Mouse (Mus musculus): ENCODE measurements at regions not wholly inside any gene's neighbourhood (a gene's known extent, or its start where the extent isn't known, plus 50 kb on each side); places are given as distances from the start of the nearest gene placed in this dataset.

- no peak overlapping the region for H3K9ac ChIP-seq
- no peak overlapping the region for H3K27ac ChIP-seq (ENCODE audit: poor library complexity, severe bottlenecking)
- ATAC-seq (ENCODE audit: insufficient number of reproducible peaks, low FRiP score), result no peak; the same call in 1 of the 2 replicates
- H3K4me1 ChIP-seq (replicated peaks), result peaks cover 3% of the 10 kb centered on the region; the same call in 1 of the 2 replicates
- H3K27me3 ChIP-seq (replicated peaks), result no peaks in the 10 kb centered on the region
- no peaks in the 10 kb centered on the region for H3K9me3 ChIP-seq (replicated peaks)
- no peak overlapping the region for H3K4me2 ChIP-seq
- H3K36me3 ChIP-seq, result no peaks in the 10 kb centered on the region
- WGBS, result 68% methylated on average over 4 of the region's 4 CpGs
- H3K4me3 ChIP-seq, result no peak overlapping the region
Measured at GRCm38 (mm10) chr1:19973364-19973763, 644.5 kb downstream of the Pkhd1 start.

- H3K4me3 ChIP-seq, result no peak overlapping the region
- no peaks in the 10 kb centered on the region for H3K36me3 ChIP-seq
- no peaks in the 10 kb centered on the region for H3K27me3 ChIP-seq (replicated peaks)
- H3K4me2 ChIP-seq, result no peak overlapping the region
- H3K27ac ChIP-seq (ENCODE audit: poor library complexity, severe bottlenecking), result no peak overlapping the region
- 37% methylated on average over 2 of the region's 2 CpGs for WGBS
- peaks cover 3% of the 10 kb centered on the region; the same call in 1 of the 2 replicates for H3K4me1 ChIP-seq (replicated peaks)
- ATAC-seq (ENCODE audit: insufficient number of reproducible peaks, low FRiP score), result no peak
- H3K9me3 ChIP-seq (replicated peaks), result no peaks in the 10 kb centered on the region
- no peak overlapping the region for H3K9ac ChIP-seq
Measured at GRCm38 (mm10) chr1:19973981-19974380, 643.9 kb downstream of the Pkhd1 start.

GRCm38 (mm10) chr1:19975436-19975835 lies 642.4 kb downstream of the Pkhd1 start:
- Histone ChIP-seq H3K9me3 (replicated peaks) (no peaks in the 10 kb centered on the region), H3K4me2 (no peak overlapping the region), H3K9ac (no peak overlapping the region), H3K4me3 (no peak overlapping the region), H3K27ac (ENCODE audit: poor library complexity, severe bottlenecking) (no peak overlapping the region), H3K4me1 (replicated peaks) (peaks cover 3% of the 10 kb centered on the region; the same call in 1 of the 2 replicates), H3K36me3 (no peaks in the 10 kb centered on the region), H3K27me3 (replicated peaks) (no peaks in the 10 kb centered on the region)
- no peak for ATAC-seq (ENCODE audit: insufficient number of reproducible peaks, low FRiP score)

- 76% methylated on average over 1 of the region's 1 CpGs for WGBS
- ATAC-seq (ENCODE audit: insufficient number of reproducible peaks, low FRiP score), result no peak
- no peak overlapping the region for H3K4me3 ChIP-seq
Measured at GRCm38 (mm10) chr1:19981189-19981588, 636.7 kb downstream of the Pkhd1 start.

GRCm38 (mm10) chr1:19982791-19983190 lies 635.1 kb downstream of the Pkhd1 start:
- Histone ChIP-seq H3K27ac (ENCODE audit: poor library complexity, severe bottlenecking) (no peak overlapping the region), H3K9me3 (replicated peaks) (no peaks in the 10 kb centered on the region), H3K4me1 (replicated peaks) (no peaks in the 10 kb centered on the region), H3K36me3 (no peaks in the 10 kb centered on the region), H3K27me3 (replicated peaks) (no peaks in the 10 kb centered on the region), H3K4me2 (no peak overlapping the region), H3K9ac (no peak overlapping the region), H3K4me3 (no peak overlapping the region)
- 71% methylated on average over 3 of the region's 3 CpGs for WGBS
- ATAC-seq (ENCODE audit: insufficient number of reproducible peaks, low FRiP score), result no peak

More at GRCm38 (mm10) chr1:19981189-19981588, 636.7 kb downstream of the Pkhd1 start:
- Histone ChIP-seq H3K4me1 (replicated peaks) (no peaks in the 10 kb centered on the region), H3K27me3 (replicated peaks) (no peaks in the 10 kb centered on the region), H3K9me3 (replicated peaks) (no peaks in the 10 kb centered on the region), H3K9ac (no peak overlapping the region), H3K4me2 (no peak overlapping the region), H3K36me3 (no peaks in the 10 kb centered on the region), H3K27ac (ENCODE audit: poor library complexity, severe bottlenecking) (no peak overlapping the region)

GRCm38 (mm10) chr1:19983504-19983903 lies 634.4 kb downstream of the Pkhd1 start:
- H3K9me3 ChIP-seq (replicated peaks), result no peaks in the 10 kb centered on the region
- H3K27ac ChIP-seq (ENCODE audit: poor library complexity, severe bottlenecking), result no peak overlapping the region
- no peak overlapping the region for H3K4me2 ChIP-seq
- H3K4me3 ChIP-seq, result no peak overlapping the region
- 34% methylated on average over 2 of the region's 2 CpGs for WGBS
- no peak for ATAC-seq (ENCODE audit: insufficient number of reproducible peaks, low FRiP score)
- no peaks in the 10 kb centered on the region for H3K36me3 ChIP-seq
- no peak overlapping the region for H3K9ac ChIP-seq
- H3K4me1 ChIP-seq (replicated peaks), result no peaks in the 10 kb centered on the region
- no peaks in the 10 kb centered on the region for H3K27me3 ChIP-seq (replicated peaks)

DNA sequence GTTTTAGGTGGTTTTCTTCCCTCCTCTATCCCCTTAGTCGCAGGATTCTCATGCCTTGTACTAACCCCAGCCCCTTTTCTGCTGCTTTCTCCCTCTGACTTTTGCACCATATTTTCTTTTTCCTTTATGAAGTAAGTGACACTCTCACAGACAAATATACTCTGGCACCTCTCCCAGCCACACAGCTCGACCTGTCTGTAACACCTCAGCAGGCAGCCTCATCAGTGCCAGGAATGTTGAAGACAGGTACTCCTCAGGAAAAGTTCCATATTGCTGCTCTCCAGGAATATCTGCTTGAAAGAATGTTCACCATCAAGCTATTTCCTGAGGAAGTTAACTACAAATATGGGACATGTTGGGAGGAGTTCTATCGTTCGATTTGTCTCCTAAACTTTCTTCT lies 627.9 kb downstream of the Pkhd1 start:
- no peak overlapping the region for H3K4me2 ChIP-seq
- 60% methylated on average over 4 of the region's 4 CpGs for WGBS
- no peak overlapping the region for H3K9ac ChIP-seq
- H3K27me3 ChIP-seq (replicated peaks), result no peaks in the 10 kb centered on the region
- no peaks in the 10 kb centered on the region for H3K36me3 ChIP-seq
- no peak overlapping the region for H3K4me3 ChIP-seq
- no peaks in the 10 kb centered on the region for H3K9me3 ChIP-seq (replicated peaks)
- no peak overlapping the region for H3K27ac ChIP-seq (ENCODE audit: poor library complexity, severe bottlenecking)
- no peak for ATAC-seq (ENCODE audit: insufficient number of reproducible peaks, low FRiP score)
- H3K4me1 ChIP-seq (replicated peaks), result no peaks in the 10 kb centered on the region
